Mouse (Mus musculus) E14TG2a.4 (cell line): ENCODE measurements around the gene Slc35d2.

Source experiments
- CTCF ChIP-seq: conservative IDR thresholded peaks from 2 replicates; pipeline ENCODE4 v1.5.1; 2014; ENCODE audit warnings: low read length
- NANOG ChIP-seq: IDR thresholded peaks from 2 replicates; pipeline ENCODE4 v1.6.1; 2014; ENCODE audit warnings: borderline replicate concordance, low read length, mixed read lengths
- POU5F1 ChIP-seq: IDR thresholded peaks from 2 replicates; pipeline ENCODE4 v1.6.1; 2014; ENCODE audit warnings: low read length, borderline replicate concordance

DNA sequence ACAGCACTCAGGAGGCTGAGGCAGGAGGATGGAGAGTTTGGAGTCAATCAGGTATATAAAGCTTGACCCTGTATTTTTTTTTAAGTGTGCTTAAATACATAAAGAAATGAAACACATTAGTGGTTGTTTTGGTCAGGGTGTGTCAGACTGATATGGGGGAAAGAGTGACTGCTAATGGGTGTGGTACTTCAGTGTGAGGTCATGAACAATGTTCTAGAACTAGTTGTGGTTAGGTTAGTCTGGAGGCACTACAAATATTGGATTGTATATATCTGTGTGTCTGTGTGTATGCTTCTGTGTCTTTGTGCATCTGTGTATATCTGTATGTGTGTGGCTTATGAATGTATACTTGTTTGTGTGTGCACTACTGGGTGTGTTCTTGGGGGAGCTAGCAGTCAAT, 79.6 kb downstream of the Slc35d2 start:
- no peak for TF ChIP-seq CTCF
- no peak for TF ChIP-seq POU5F1
- no peak for TF ChIP-seq NANOG
